Mouse (Mus musculus): ENCODE data around the gene Gm47791. TPM values are rescaled to one million over a fixed set of nuclear protein-coding genes. Genes with fewer than 3 reads are reported as not detected.
A peak's percentile ranks its signal among the peaks of the same experiment; 100 is the strongest.

Gene Gm47791
- total RNA-seq, 2 experiments from 2014 or later, result not detected

- Histone ChIP-seq H3K27ac (no peak overlapping the region), H3K4me3 (no peak overlapping the region)
- DNase-seq (ENCODE audit: low spot score in 2 of 2), result no peak
- no peak for TF ChIP-seq CTCF (conservative IDR thresholded peaks at IDR 0.05)
Observed at GRCm38 (mm10) chr1:82733357-82733756, 37.7 kb downstream of the Gm47791 start.

GRCm38 (mm10) chr1:82726482-82726881 is 44.6 kb downstream of the Gm47791 start:
- no peak overlapping the region for H3K4me3 ChIP-seq
- no peak overlapping the region for H3K27ac ChIP-seq
- TF ChIP-seq CTCF (conservative IDR thresholded peaks at IDR 0.05), result no peak
- DNase-seq (ENCODE audit: low spot score in 2 of 2), result no peak

- no peak for TF ChIP-seq CTCF (conservative IDR thresholded peaks at IDR 0.05)
- no peak for DNase-seq (ENCODE audit: low spot score in 2 of 2)
- H3K4me3 ChIP-seq, result peak overlapping the region; percentile 85
- H3K27ac ChIP-seq, result peak overlapping the region; percentile 96
Observed at GRCm38 (mm10) chr1:82725875-82726185, 45.2 kb downstream of the Gm47791 start.

- no peak for DNase-seq (ENCODE audit: low spot score in 2 of 2)
- no peak for TF ChIP-seq CTCF (conservative IDR thresholded peaks at IDR 0.05)
- peak overlapping the region; percentile 96 for H3K27ac ChIP-seq
- peak overlapping the region; percentile 85 for H3K4me3 ChIP-seq
Observed at GRCm38 (mm10) chr1:82725026-82725874, 45.8 kb downstream of the Gm47791 start.

GRCm38 (mm10) chr1:82724339-82725025 is 46.6 kb downstream of the Gm47791 start, which contains the start of gene Mff:
Gene Mff, plus strand, starts transcription at chr1:82724890.
- peak; percentile 92 to 94 for DNase-seq (ENCODE audit: low spot score in 2 of 2)
- no peak for TF ChIP-seq CTCF (conservative IDR thresholded peaks at IDR 0.05)
- peak within 1 kb of the TSS; percentile 96 for H3K27ac ChIP-seq
- peak within 1 kb of the TSS; percentile 85 for H3K4me3 ChIP-seq

Other genes starting within 250 kb of the Gm47791 start
- under 1 TPM; 0.61 to 1.00 TPM for gene Col4a4, start 184.4 kb downstream of the Gm47791 start, total RNA-seq (2021)
- under 1 TPM; 0.32 to 0.46 TPM for gene Col4a3, start 184.3 kb downstream of the Gm47791 start, total RNA-seq (2021)
- 100 to 1,000 TPM; 228 to 231 TPM for gene Mff, start 46.4 kb downstream of the Gm47791 start, total RNA-seq (2021)
- not detected for gene Tm4sf20, start 2.8 kb downstream of the Gm47791 start, total RNA-seq (2021)
- gene Agfg1, start 68.2 kb upstream of the Gm47791 start, total RNA-seq (2021), result 10 to 100 TPM; 68.9 TPM
- gene A030005L19Rik, start 142.1 kb upstream of the Gm47791 start, total RNA-seq (2021), result 1 to 10 TPM in 1 of 2 experiments, under 1 TPM in 1; 0.47 to 1.3 TPM
- not detected for gene A030014E15Rik, start 153.7 kb upstream of the Gm47791 start, total RNA-seq (2021)
- not detected for gene Gm6217, start 160.2 kb upstream of the Gm47791 start, total RNA-seq (2021)
- not detected for gene A030003K21Rik, start 172.1 kb upstream of the Gm47791 start, total RNA-seq (2021)
- gene Gm7544, start 184.8 kb upstream of the Gm47791 start, total RNA-seq (2021), result not detected
- gene Gm47955, start 189.0 kb upstream of the Gm47791 start, total RNA-seq (2021), result not detected
- not detected for gene Gm47959, start 229.3 kb upstream of the Gm47791 start, total RNA-seq (2021)

All from layer of hippocampus, adult 2 months (tissue).